Mouse (Mus musculus) neural tube, embryonic 15.5 days (tissue): ENCODE results near the gene B3galt1. TPM values are rescaled to one million over a fixed set of nuclear protein-coding genes. Genes with fewer than 3 reads are reported as not detected.

ENCODE experiments used
- ATAC-seq: fragments of 200-750 bp; cut with Nextera tagmentation; 2 replicates; pipeline ENCODE4 v1.8.0; 2017; ENCODE audit warnings: mild to moderate bottlenecking, moderate TSS enrichment, moderate library complexity; ENCODE audit not compliant: low FRiP score
- H3K27ac ChIP-seq: fragments of 300-500 bp; sonication (generic); replicated peaks from 2 replicates; pipeline ENCODE4 v1.5.1; 2015; ENCODE audit warnings: mild to moderate bottlenecking, inconsistent platforms
- H3K27me3 ChIP-seq: fragments of 300-500 bp; sonication (generic); replicated peaks from 2 replicates; pipeline ENCODE4 v1.6.1; 2015; ENCODE audit warnings: inconsistent platforms
- H3K36me3 ChIP-seq: fragments of 300-500 bp; sonication (generic); 2 replicates; pipeline ENCODE4 v1.6.1; 2015; ENCODE audit warnings: inconsistent platforms
- H3K4me1 ChIP-seq: fragments of 300-500 bp; sonication (generic); 2 replicates; pipeline ENCODE4 v1.6.1; 2015; ENCODE audit warnings: inconsistent platforms
- H3K4me2 ChIP-seq: fragments of 300-500 bp; sonication (generic); 2 replicates; pipeline ENCODE4 v1.6.1; 2015; ENCODE audit warnings: inconsistent platforms, mild to moderate bottlenecking, moderate library complexity
- H3K4me3 ChIP-seq: fragments of 300-500 bp; sonication (generic); replicated peaks from 2 replicates; pipeline ENCODE4 v1.5.1; 2015; ENCODE audit warnings: mild to moderate bottlenecking, inconsistent platforms
- H3K9ac ChIP-seq: fragments of 300-500 bp; sonication (generic); replicated peaks from 2 replicates; pipeline ENCODE4 v1.6.1; 2015; ENCODE audit warnings: mild to moderate bottlenecking, inconsistent platforms
- H3K9me3 ChIP-seq: fragments of 300-500 bp; sonication (generic); replicated peaks from 2 replicates; pipeline ENCODE4 v1.6.1; 2016; ENCODE audit warnings: inconsistent platforms
- WGBS: fragments of 180-500 bp; shearing (Covaris S2); methylation state at CpG from one replicate; pipeline ENCODE4 v1.1.7; 2015; ENCODE audit warnings: mixed read lengths; 5-methylcytosine and 5-hydroxymethylcytosine counted together
- polyA plus RNA-seq: library from polyadenylated mRNA; unstranded; fragments of >200 nt; fragmentation: Nextera tagmentation; extraction: Ambion mirVana; gene quantifications from 2 replicates; pipeline ENCODE4 v1.2.1, GENCODE M21; 2015

B3galt1 gene
- polyA plus RNA-seq, 1 experiment from 2014 or later = 59.7 TPM

- no peak overlapping the region for H3K9ac ChIP-seq
- H3K4me1 ChIP-seq = no peaks in the 10 kb centered on the region
- H3K9me3 ChIP-seq = no peaks in the 10 kb centered on the region
- no peak overlapping the region for H3K4me3 ChIP-seq
- H3K27ac ChIP-seq = no peak overlapping the region
- H3K4me2 ChIP-seq = no peak overlapping the region
- no peak for ATAC-seq
- H3K36me3 ChIP-seq = no peaks in the 10 kb centered on the region
- no peaks in the 10 kb centered on the region for H3K27me3 ChIP-seq
These were observed 515.2 kb downstream of the B3galt1 start for GRCm38 (mm10) chr2:68080872-68081280.

- Histone ChIP-seq H3K9me3 (no peaks in the 10 kb centered on the region), H3K9ac (no peak overlapping the region), H3K4me2 (no peak overlapping the region), H3K27me3 (no peaks in the 10 kb centered on the region), H3K4me1 (no peaks in the 10 kb centered on the region), H3K27ac (no peak overlapping the region), H3K36me3 (no peaks in the 10 kb centered on the region), H3K4me3 (no peak overlapping the region)
- no peak for ATAC-seq
- WGBS = 95% methylated on average over 1 of the region's 1 CpGs
These were observed 518.8 kb downstream of the B3galt1 start for GRCm38 (mm10) chr2:68084483-68084882.

GRCm38 (mm10) chr2:68086101-68086500 lies 520.4 kb downstream of the B3galt1 start:
- Histone ChIP-seq H3K4me1 (no peaks in the 10 kb centered on the region), H3K9ac (no peak overlapping the region), H3K4me3 (no peak overlapping the region), H3K4me2 (no peak overlapping the region), H3K36me3 (no peaks in the 10 kb centered on the region), H3K27ac (no peak overlapping the region), H3K27me3 (no peaks in the 10 kb centered on the region), H3K9me3 (no peaks in the 10 kb centered on the region)
- no peak for ATAC-seq
- 68% methylated on average over 4 of the region's 4 CpGs for WGBS

- Histone ChIP-seq H3K9ac (no peak overlapping the region), H3K4me3 (no peak overlapping the region), H3K36me3 (no peaks in the 10 kb centered on the region), H3K4me1 (no peaks in the 10 kb centered on the region), H3K27me3 (no peaks in the 10 kb centered on the region), H3K9me3 (no peaks in the 10 kb centered on the region), H3K4me2 (no peak overlapping the region), H3K27ac (no peak overlapping the region)
- WGBS = 89% methylated on average over 2 of the region's 2 CpGs
- ATAC-seq = no peak
These were observed 525.9 kb downstream of the B3galt1 start for GRCm38 (mm10) chr2:68091559-68091958.

- Histone ChIP-seq H3K4me1 (no peaks in the 10 kb centered on the region), H3K4me2 (no peak overlapping the region), H3K27ac (no peak overlapping the region), H3K9me3 (no peaks in the 10 kb centered on the region), H3K4me3 (no peak overlapping the region), H3K9ac (no peak overlapping the region), H3K36me3 (no peaks in the 10 kb centered on the region), H3K27me3 (no peaks in the 10 kb centered on the region)
- 50% methylated on average over 4 of the region's 4 CpGs for WGBS
- no peak for ATAC-seq
These were observed 539.0 kb downstream of the B3galt1 start for GRCm38 (mm10) chr2:68104641-68105040.

GRCm38 (mm10) chr2:68118076-68118475 lies 552.4 kb downstream of the B3galt1 start:
- Histone ChIP-seq H3K9ac (no peak overlapping the region), H3K4me1 (no peaks in the 10 kb centered on the region), H3K27me3 (no peaks in the 10 kb centered on the region), H3K4me3 (no peak overlapping the region), H3K9me3 (no peaks in the 10 kb centered on the region), H3K36me3 (peaks cover 10% of the 10 kb centered on the region), H3K27ac (no peak overlapping the region), H3K4me2 (no peak overlapping the region)
- no peak for ATAC-seq
- 75% methylated on average over 8 of the region's 8 CpGs for WGBS

- Histone ChIP-seq H3K27me3 (no peaks in the 10 kb centered on the region), H3K4me3 (no peak overlapping the region), H3K9ac (no peak overlapping the region), H3K27ac (no peak overlapping the region), H3K36me3 (no peaks in the 10 kb centered on the region), H3K4me1 (no peaks in the 10 kb centered on the region), H3K9me3 (no peaks in the 10 kb centered on the region), H3K4me2 (no peak overlapping the region)
- WGBS = 57% methylated on average over 6 of the region's 6 CpGs
- ATAC-seq = no peak
These were observed 559.1 kb downstream of the B3galt1 start for GRCm38 (mm10) chr2:68124751-68125150.

- Histone ChIP-seq H3K9ac (no peak overlapping the region), H3K27me3 (no peaks in the 10 kb centered on the region), H3K36me3 (no peaks in the 10 kb centered on the region), H3K4me3 (no peak overlapping the region), H3K27ac (no peak overlapping the region), H3K9me3 (no peaks in the 10 kb centered on the region), H3K4me1 (no peaks in the 10 kb centered on the region), H3K4me2 (no peak overlapping the region)
- 85% methylated on average over 2 of the region's 2 CpGs for WGBS
- ATAC-seq = no peak
These were observed 575.4 kb downstream of the B3galt1 start for GRCm38 (mm10) chr2:68141094-68141493.

- H3K4me1 ChIP-seq = no peaks in the 10 kb centered on the region
- H3K36me3 ChIP-seq = no peaks in the 10 kb centered on the region
- WGBS = 71% methylated on average over 2 of the region's 2 CpGs
- no peak overlapping the region for H3K4me2 ChIP-seq
- no peaks in the 10 kb centered on the region for H3K9me3 ChIP-seq
- no peak overlapping the region for H3K27ac ChIP-seq
- no peak overlapping the region for H3K9ac ChIP-seq
- H3K4me3 ChIP-seq = no peak overlapping the region
- ATAC-seq = no peak
- no peaks in the 10 kb centered on the region for H3K27me3 ChIP-seq
These were observed 577.6 kb downstream of the B3galt1 start for GRCm38 (mm10) chr2:68143292-68143691.

- Histone ChIP-seq H3K27me3 (no peaks in the 10 kb centered on the region), H3K36me3 (no peaks in the 10 kb centered on the region), H3K4me1 (no peaks in the 10 kb centered on the region), H3K27ac (no peak overlapping the region), H3K4me2 (no peak overlapping the region), H3K9ac (no peak overlapping the region), H3K9me3 (no peaks in the 10 kb centered on the region), H3K4me3 (no peak overlapping the region)
- 93% methylated on average over 5 of the region's 5 CpGs for WGBS
- no peak for ATAC-seq
These were observed 594.1 kb downstream of the B3galt1 start for GRCm38 (mm10) chr2:68159751-68160150.

GRCm38 (mm10) chr2:68160566-68160965 lies 594.9 kb downstream of the B3galt1 start:
- no peak overlapping the region for H3K4me3 ChIP-seq
- ATAC-seq = no peak
- H3K9me3 ChIP-seq = no peaks in the 10 kb centered on the region
- H3K27ac ChIP-seq = no peak overlapping the region
- WGBS = 87% methylated on average over 2 of the region's 2 CpGs
- H3K4me2 ChIP-seq = no peak overlapping the region
- H3K27me3 ChIP-seq = no peaks in the 10 kb centered on the region
- no peaks in the 10 kb centered on the region for H3K4me1 ChIP-seq
- no peak overlapping the region for H3K9ac ChIP-seq
- no peaks in the 10 kb centered on the region for H3K36me3 ChIP-seq

GRCm38 (mm10) chr2:68162012-68162411 lies 596.3 kb downstream of the B3galt1 start:
- no peak overlapping the region for H3K4me3 ChIP-seq
- H3K27me3 ChIP-seq = no peaks in the 10 kb centered on the region
- no peaks in the 10 kb centered on the region for H3K36me3 ChIP-seq
- no peak overlapping the region for H3K4me2 ChIP-seq
- H3K4me1 ChIP-seq = no peaks in the 10 kb centered on the region
- ATAC-seq = no peak
- H3K9me3 ChIP-seq = no peaks in the 10 kb centered on the region
- H3K9ac ChIP-seq = no peak overlapping the region
- 88% methylated on average over 4 of the region's 4 CpGs for WGBS
- H3K27ac ChIP-seq = no peak overlapping the region

- H3K9ac ChIP-seq = no peak overlapping the region
- peaks cover 5% of the 10 kb centered on the region; the same call in 1 of the 2 replicates for H3K4me1 ChIP-seq
- no peak overlapping the region for H3K4me2 ChIP-seq
- no peaks in the 10 kb centered on the region for H3K36me3 ChIP-seq
- ATAC-seq = no peak
- H3K9me3 ChIP-seq = no peaks in the 10 kb centered on the region
- no peak overlapping the region for H3K27ac ChIP-seq
- no peaks in the 10 kb centered on the region for H3K27me3 ChIP-seq
- WGBS = 71% methylated on average over 10 of the region's 10 CpGs
- H3K4me3 ChIP-seq = no peak overlapping the region
These were observed 605.6 kb downstream of the B3galt1 start for GRCm38 (mm10) chr2:68171306-68171705.
